Mouse (Mus musculus) kidney, postnatal 0 days (tissue): Measurements from ENCODE around the gene Gmppa. TPM values are rescaled to one million over a fixed set of nuclear protein-coding genes. Genes with fewer than 3 reads are reported as not detected.

Experiments used
- ATAC-seq: fragments of 200-750 bp; cut with Nextera tagmentation; replicated peaks from 2 replicates; pipeline ENCODE4 v1.8.0; 2017; ENCODE audit warnings: low read depth, moderate number of reproducible peaks, moderate TSS enrichment, moderate library complexity; ENCODE audit not compliant: low FRiP score
- DNase-seq: peaks from one replicate; pipeline ENCODE4 v3.0.0-alpha.2; 2016; ENCODE audit warnings: low spot score
- H3K27ac ChIP-seq: fragments of 300-500 bp; sonication (generic); 2 replicates; pipeline ENCODE4 v1.5.1; 2014; ENCODE audit warnings: mild to moderate bottlenecking
- H3K27me3 ChIP-seq: fragments of 300-500 bp; sonication (generic); 2 replicates; pipeline ENCODE4 v1.6.1; 2014; ENCODE audit warnings: low read length, mixed read lengths; ENCODE audit not compliant: insufficient read depth
- H3K36me3 ChIP-seq: fragments of 300-500 bp; sonication (generic); 2 replicates; pipeline ENCODE4 v1.6.1; 2014; ENCODE audit warnings: low read length, mixed read lengths; ENCODE audit not compliant: insufficient read depth
- H3K4me1 ChIP-seq: fragments of 300-500 bp; sonication (generic); replicated peaks from 2 replicates; pipeline ENCODE4 v1.6.1; 2014; ENCODE audit warnings: antibody characterized with exemption, low read length, mixed read lengths; ENCODE audit not compliant: insufficient read depth
- H3K4me2 ChIP-seq: fragments of 300-500 bp; sonication (generic); 2 replicates; pipeline ENCODE4 v1.6.1; 2014; ENCODE audit warnings: mild to moderate bottlenecking, low read length, moderate library complexity, mixed read lengths
- H3K4me3 ChIP-seq: fragments of 300-500 bp; sonication (generic); replicated peaks from 2 replicates; pipeline ENCODE4 v1.5.1; 2014; ENCODE audit warnings: low read depth, low read length
- H3K9ac ChIP-seq: fragments of 300-500 bp; sonication (generic); 2 replicates; pipeline ENCODE4 v1.6.1; 2014; ENCODE audit warnings: low read depth, low read length
- H3K9me3 ChIP-seq: fragments of 300-500 bp; sonication (generic); replicated peaks from 2 replicates; pipeline ENCODE4 v1.6.1; 2016; ENCODE audit warnings: low read length, inconsistent platforms, mixed read lengths
- CTCF ChIP-seq: IDR thresholded peaks from 2 replicates; pipeline ENCODE4 v1.5.1; 2016; ENCODE audit warnings: antibody characterized with exemption, low read depth, mild to moderate bottlenecking, moderate library complexity
- WGBS: fragments of 180-500 bp; shearing (Covaris S2); extraction: QIAGEN DNeasy Blood & Tissue Kit; methylation state at CpG from one replicate; pipeline ENCODE4 v1.1.7; 2014; 5-methylcytosine and 5-hydroxymethylcytosine counted together
- polyA plus RNA-seq: library from polyadenylated mRNA; unstranded; fragments of >200 nt; fragmentation: Nextera tagmentation; extraction: Ambion mirVana; gene quantifications from 2 replicates; pipeline ENCODE4 v1.2.1, GENCODE M21; 2015

Gene Gmppa
- polyA plus RNA-seq, 1 experiment from 2014 or later, result 72.5 TPM

DNA sequence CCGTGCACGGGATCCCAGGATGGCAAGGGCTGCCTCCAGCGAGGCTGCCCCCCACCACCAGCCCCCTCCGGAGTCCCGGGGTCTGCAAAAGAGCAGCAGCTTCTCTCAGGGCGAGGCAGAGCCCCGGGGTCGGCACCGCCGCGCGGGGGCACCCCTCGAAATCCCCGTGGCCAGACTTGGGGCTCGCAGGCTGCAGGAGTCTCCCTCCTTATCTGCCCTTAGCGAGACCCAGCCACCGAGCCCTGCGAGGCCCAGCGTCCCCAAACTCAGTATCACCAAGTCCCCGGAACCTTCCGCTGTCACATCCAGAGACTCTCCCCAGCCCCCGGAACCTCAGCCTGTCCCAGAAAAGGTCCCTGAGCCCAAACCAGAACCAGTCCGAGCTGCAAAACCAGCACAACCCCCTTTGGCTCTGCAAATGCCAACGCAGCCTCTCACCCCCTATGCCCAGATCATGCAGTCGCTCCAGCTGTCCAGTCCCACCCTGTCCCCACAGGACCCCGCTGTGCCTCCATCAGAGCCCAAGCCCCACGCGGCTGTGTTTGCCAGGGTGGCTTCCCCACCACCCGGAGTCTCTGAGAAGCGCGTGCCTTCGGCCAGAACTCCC, 13.4 kb upstream of the Gmppa start:
- Histone ChIP-seq H3K9ac (peak overlapping the region; percentile 32; the same call in 1 of the 2 replicates), H3K4me1 (peaks cover 16% of the 10 kb centered on the region), H3K27ac (no peak overlapping the region), H3K4me2 (peak overlapping the region; percentile 57), H3K36me3 (no peaks in the 10 kb centered on the region), H3K9me3 (no peaks in the 10 kb centered on the region), H3K27me3 (peaks cover 22% of the 10 kb centered on the region), H3K4me3 (peak overlapping the region; percentile 30)
- peak; percentile 22; the same call in 1 of the 2 replicates for ATAC-seq
- no peak for TF ChIP-seq CTCF
- WGBS, result 10% methylated on average over 32 of the region's 32 CpGs
- no peak for DNase-seq

DNA sequence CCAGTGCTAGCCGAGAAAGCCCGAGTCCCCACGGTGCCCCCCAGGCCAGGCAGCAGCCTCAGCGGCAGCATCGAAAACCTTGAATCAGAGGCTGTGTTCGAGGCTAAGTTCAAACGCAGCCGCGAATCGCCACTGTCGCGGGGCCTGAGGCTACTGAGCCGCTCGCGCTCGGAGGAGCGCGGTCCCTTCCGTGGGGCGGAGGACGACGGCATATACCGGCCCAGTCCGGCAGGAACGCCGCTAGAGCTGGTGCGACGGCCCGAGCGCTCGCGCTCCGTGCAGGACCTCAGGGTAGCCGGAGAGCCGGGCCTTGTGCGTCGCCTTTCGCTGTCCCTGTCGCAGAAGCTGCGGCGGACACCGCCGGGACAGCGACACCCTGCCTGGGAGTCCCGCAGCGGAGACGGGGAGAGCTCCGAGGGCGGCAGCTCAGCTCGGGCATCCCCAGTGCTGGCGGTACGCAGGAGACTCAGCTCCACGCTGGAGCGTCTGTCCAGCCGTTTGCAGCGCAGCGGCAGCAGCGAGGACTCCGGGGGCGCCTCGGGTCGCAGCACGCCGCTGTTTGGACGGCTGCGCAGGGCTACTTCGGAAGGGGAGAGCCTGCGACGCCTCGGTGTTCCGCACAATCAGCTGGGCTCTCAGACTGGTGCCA, 12.8 kb upstream of the Gmppa start:
- peak overlapping the region; percentile 30 for H3K4me3 ChIP-seq
- no peaks in the 10 kb centered on the region for H3K36me3 ChIP-seq
- H3K4me1 ChIP-seq, result peaks cover 16% of the 10 kb centered on the region
- peak overlapping the region; percentile 57 for H3K4me2 ChIP-seq
- ATAC-seq, result peak; percentile 37
- DNase-seq, result peak; percentile 53
- no peak for TF ChIP-seq CTCF
- WGBS, result 3% methylated on average over 71 of the region's 71 CpGs
- peak overlapping the region; percentile 32 for H3K9ac ChIP-seq
- no peak overlapping the region for H3K27ac ChIP-seq
- H3K9me3 ChIP-seq, result no peaks in the 10 kb centered on the region
- peaks cover 22% of the 10 kb centered on the region for H3K27me3 ChIP-seq

DNA sequence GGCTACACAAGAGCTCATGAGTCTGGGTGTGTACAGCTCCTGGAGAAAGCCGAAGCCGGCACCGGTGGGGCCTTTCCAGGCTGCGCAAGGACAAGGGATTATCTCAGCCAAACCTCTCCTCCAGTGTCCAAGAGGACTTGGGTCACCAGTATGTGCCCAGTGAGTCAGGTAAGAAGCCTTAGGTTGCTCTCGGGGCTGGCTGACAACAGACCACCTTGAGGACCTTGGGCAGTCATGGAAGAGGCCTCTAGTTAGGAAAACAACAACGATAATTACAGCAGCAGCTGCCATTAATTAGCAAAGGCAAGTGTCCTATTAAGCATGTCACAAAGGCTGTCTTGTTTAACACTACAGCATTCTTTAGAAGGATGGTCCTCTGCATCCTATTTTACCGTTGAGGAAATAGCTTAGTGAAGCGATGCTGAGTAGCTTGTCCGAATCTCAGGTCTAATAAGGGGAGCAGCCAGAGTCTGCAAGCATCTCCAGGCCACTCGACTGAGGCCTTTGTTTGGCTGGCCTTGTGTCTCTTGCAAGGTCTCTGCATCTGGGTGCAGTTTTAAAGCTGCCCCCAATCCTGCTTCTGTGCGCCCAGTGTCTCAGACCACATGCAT, 11.8 kb upstream of the Gmppa start:
- Histone ChIP-seq H3K36me3 (no peaks in the 10 kb centered on the region), H3K4me2 (no peak overlapping the region), H3K9ac (no peak overlapping the region), H3K9me3 (no peaks in the 10 kb centered on the region), H3K27ac (no peak overlapping the region), H3K4me1 (peaks cover 16% of the 10 kb centered on the region), H3K4me3 (no peak overlapping the region), H3K27me3 (peaks cover 22% of the 10 kb centered on the region)
- no peak for TF ChIP-seq CTCF
- 84% methylated on average over 11 of the region's 11 CpGs for WGBS
- no peak for DNase-seq
- no peak for ATAC-seq

DNA sequence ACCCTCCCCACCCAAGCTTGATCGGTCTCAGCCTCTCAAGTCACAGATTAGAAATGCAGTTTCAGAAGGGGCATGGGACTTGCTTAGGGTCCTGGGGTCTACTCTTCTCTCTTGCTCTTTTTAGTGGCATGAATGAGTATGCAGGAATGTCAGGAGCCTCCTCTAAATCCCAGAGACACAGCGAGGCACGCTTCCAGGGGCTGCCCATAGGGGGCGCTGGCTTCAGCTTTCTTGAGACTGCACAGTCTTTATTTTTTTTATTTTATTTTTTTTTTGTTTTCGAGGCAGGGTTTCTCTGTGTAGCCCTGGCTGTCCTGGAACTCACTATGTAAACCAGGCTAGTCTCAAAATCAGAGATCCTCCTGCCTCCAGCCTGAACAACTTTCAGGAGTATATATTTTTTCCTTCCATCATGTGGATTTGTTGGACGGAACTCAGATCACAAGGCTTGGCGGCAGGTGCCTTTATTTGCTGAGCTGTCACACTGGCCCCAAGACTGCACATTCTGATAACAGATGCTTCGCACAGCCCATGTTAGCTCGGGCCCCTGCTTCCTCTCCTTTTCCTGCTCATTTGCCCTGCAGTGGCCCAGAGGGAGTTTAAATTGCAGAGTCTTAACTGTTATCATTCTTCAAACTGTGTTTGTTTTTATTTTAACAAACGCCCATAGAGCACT, 9.8 kb upstream of the Gmppa start:
- 35% methylated on average over 10 of the region's 10 CpGs for WGBS
- H3K4me2 ChIP-seq, result no peak overlapping the region
- H3K27ac ChIP-seq, result no peak overlapping the region
- H3K9ac ChIP-seq, result no peak overlapping the region
- peaks cover 14% of the 10 kb centered on the region for H3K27me3 ChIP-seq
- ATAC-seq (no peak), DNase-seq (peak; percentile 71)
- no peaks in the 10 kb centered on the region for H3K36me3 ChIP-seq
- H3K4me1 ChIP-seq, result peaks cover 16% of the 10 kb centered on the region
- H3K9me3 ChIP-seq, result no peaks in the 10 kb centered on the region
- no peak overlapping the region for H3K4me3 ChIP-seq
- TF ChIP-seq CTCF, result peak; percentile 72

DNA sequence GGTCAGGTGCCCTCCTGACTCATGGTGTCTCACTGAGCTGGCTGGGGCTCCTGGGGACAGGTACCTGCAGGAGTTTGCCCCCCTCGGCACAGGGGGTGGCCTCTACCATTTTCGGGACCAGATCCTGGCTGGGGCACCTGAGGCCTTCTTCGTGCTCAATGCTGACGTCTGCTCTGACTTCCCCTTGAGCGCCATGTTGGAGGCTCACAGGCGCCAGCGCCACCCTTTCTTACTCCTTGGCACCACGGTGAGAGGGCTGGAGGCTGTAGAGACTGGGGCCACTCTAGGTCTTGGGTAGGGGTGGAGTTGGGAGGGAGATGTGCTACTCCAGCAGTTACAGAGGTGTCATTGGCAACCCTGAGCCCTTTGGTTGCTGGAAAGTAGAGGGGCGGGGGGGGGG, 3.1 kb downstream of the Gmppa start:
- no peaks in the 10 kb centered on the region for H3K27me3 ChIP-seq
- no peak overlapping the region for H3K9ac ChIP-seq
- H3K9me3 ChIP-seq, result no peaks in the 10 kb centered on the region
- ATAC-seq, result no peak
- WGBS, result 86% methylated on average over 8 of the region's 9 CpGs
- H3K27ac ChIP-seq, result no peak overlapping the region
- H3K36me3 ChIP-seq, result no peaks in the 10 kb centered on the region
- DNase-seq, result no peak
- TF ChIP-seq CTCF, result no peak
- 0 out of 2 replicates have a peak, but pooled peaks cover 6% of the 10 kb centered on the region for H3K4me1 ChIP-seq
- no peak overlapping the region for H3K4me3 ChIP-seq
- H3K4me2 ChIP-seq, result no peak overlapping the region

DNA sequence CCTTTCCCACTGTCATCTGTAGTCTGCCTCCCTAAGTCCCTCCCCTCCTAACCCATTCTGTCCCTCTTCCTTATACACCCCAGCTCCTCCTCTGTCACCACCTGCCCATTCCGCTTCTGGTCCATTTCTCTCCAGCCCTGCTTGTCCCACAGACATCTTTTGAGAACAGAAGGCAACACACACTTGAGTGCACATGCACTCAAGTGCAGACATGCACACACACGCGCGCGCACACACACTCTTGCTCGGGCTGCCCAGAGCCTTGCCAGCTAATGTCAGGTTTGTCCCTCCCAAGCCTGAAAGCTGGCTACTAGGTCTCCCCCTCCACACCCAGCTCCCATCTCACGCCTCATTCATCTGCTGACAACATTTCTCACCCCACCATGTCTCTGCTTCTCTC, 4.9 kb downstream of the Gmppa start:
- no peaks in the 10 kb centered on the region for H3K9me3 ChIP-seq
- H3K36me3 ChIP-seq, result no peaks in the 10 kb centered on the region
- H3K27me3 ChIP-seq, result no peaks in the 10 kb centered on the region
- no peak for TF ChIP-seq CTCF
- H3K4me1 ChIP-seq, result peaks cover 18% of the 10 kb centered on the region; the same call in 1 of the 2 replicates
- H3K4me3 ChIP-seq, result no peak overlapping the region
- no peak for ATAC-seq
- H3K27ac ChIP-seq, result no peak overlapping the region
- WGBS, result 83% methylated on average over 7 of the region's 7 CpGs
- no peak for DNase-seq
- no peak overlapping the region for H3K4me2 ChIP-seq
- H3K9ac ChIP-seq, result no peak overlapping the region
